Mouse (Mus musculus) kidney, postnatal 4 days (tissue): ENCODE measurements around the gene Elmo1.

Source experiments
- DNase-seq, 2 experiments: peaks; one replicate each; pipeline ENCODE4 v3.0.0; 2021; ENCODE audit warnings: mixed read lengths in 2 of 2

The Elmo1 gene

DNA sequence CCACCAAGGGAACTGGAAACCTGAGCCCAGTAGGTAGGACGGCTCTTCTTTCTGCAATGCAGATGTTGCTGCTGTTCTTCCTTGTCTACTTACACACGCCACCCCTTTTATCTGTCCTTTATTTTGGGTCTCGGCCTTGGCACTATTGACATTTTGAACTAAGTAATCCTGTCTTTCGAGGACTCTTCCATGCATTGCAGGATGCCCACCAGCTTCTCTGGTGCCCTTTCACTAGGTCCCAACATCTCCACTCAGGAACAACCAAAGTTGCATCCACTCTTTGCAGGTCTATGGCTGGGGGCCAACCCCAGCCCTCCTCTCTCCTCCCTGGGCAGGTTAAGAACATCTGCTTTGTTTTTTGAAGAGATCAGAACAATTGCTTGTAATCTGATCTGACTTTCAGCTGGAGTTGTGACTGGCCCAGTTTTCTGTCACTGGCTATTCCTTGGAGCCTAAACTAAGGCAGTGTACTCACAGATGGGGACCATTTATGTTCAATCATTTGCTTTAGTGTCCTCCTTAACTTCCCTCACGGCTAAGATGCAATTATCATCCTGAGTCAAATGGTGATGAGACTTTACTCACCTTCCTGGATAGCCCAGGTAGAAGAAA lies 6.7 kb downstream of the Elmo1 start:
- DNase-seq: no peak

DNA sequence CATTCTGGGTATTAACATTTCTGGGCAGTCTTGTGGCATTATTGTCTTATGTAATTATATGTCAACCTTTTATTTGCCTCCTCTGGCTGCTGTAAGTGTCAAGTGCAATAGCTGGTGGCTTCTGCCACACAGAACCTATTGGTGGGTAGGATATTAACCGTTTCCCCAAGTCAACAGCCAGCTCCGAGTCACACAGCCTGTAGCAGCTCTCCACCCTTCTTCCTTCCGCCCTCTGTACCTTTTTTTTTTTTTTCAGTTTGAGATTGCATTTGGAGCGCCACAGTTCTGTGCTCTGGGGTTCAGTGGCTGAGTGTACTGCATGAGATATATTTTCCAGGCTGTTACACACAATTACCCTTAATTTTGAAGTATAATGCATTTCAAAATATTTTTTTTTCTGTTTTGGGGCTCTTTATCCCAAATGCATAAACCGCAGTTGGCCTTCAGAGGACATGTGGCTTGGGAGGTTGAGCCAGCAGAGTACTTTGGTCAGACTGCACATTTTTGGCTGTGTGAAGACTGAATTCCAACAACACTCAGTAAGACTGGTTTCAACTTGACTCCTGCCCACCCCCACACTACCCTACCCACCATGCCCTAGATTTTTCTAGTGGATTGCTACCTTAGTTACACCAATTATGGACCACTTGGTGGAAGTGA lies 7.7 kb downstream of the Elmo1 start:
- no peak for DNase-seq

GRCm38 (mm10) chr13:20098594-20098965 lies 8.2 kb downstream of the Elmo1 start:
- DNase-seq: no peak

GRCm38 (mm10) chr13:20099546-20099945 lies 9.2 kb downstream of the Elmo1 start:
- peak; percentile 43 to 60 for DNase-seq

DNA sequence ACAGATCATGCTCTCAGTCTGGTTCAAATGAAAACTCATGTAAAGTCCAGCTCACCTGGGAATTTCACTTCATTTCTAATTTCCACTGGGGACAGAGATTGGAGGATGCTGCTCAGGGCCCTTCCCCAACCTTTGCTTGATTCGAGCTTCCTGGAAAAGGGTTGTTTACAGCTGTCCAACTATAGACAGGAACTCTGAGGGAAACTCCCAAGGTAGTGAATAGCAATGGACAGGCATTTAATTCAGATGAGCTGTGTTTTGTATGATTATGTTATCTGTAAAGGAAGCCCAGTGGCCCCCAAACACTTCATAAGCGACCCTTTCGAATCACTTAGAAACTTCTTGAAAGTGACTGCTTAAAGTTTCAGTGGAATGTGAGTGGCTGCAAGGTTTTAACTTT lies 10.0 kb downstream of the Elmo1 start:
- no peak for DNase-seq

DNA sequence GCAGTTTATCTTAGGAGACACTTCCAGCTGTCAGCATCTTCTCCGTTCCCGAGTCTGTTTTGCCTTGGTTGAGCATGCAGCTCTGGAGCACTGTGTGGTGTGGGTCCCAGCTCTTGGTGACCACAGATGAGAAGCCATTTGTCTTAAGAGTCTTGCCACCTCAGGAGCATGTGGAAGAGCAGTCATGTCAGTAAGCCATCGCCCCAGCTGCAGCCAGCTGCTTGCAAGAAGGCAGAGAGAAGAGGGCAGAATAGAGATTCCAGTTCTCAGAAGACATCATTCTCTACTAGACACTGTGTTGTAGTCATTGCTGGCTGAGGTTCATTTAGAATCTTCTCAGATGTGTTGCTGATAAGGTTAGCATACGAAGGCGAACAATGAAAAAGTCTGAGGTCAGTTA lies 11.3 kb downstream of the Elmo1 start:
- no peak for DNase-seq

DNA sequence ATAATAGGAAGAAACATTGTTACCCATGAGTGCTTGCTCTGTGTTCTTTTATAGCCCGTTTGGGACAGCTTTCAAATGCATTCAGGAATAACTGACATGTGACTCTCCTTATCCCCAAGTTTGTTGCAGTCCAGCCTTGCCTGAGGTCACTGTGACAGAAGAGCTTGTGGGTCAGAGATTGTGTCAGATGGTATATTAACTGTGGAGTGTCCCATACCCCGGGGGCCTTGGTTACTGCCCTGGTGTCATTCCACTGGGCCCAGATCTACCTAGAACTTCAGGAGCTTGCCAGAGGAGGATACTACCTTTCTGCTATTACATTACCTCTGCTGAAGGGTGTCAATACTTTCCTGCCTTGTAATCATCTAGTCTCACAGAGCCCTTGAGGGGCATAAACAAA lies 14.4 kb downstream of the Elmo1 start:
- DNase-seq: no peak

GRCm38 (mm10) chr13:20105996-20106395 lies 15.6 kb downstream of the Elmo1 start:
- DNase-seq: no peak

DNA sequence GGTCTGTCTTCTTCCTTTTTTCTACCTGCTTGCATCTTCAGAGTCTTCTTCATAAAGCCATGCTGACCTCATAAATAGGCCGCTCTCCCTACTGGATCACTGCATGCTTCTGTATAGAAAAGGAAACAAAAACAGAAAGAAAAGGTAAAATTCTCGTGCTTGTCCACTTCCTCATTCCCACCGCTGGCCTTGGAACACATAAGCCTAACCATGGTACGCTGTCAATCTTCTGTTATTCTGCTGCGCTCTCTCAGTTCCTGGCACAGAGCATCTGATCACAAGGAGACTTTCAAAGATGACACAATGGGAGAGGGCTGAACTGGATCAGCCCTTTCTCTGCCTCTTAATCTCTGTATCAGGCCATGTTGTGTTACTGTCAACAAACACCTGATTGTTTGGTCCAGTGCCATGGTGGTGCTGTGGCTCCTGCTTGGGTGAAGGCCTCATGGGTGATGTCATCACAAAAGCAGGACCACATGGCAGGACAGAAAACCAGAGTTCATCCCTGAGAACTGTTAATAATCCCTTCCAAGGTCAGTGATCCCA lies 17.6 kb downstream of the Elmo1 start:
- no peak for DNase-seq

DNA sequence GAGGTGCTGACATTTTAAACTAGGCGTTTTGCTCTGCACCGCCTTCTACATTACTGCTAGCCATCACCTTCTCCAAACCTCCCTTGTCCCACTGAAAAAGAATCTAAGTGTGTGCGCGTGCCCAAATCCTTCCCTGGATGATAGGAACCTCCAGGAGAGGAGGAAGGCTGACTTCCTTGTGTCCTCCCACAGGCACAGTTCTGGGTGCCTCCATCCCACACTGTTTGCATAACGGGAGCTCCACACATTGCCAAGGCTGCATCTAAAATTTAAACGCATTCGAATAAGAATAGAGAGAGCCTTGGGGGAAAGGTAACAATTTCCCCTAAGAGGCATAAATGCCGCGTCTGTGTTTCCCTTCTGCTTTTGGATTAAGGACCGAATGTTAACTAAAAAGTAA lies 18.6 kb downstream of the Elmo1 start:
- DNase-seq: no peak

DNA sequence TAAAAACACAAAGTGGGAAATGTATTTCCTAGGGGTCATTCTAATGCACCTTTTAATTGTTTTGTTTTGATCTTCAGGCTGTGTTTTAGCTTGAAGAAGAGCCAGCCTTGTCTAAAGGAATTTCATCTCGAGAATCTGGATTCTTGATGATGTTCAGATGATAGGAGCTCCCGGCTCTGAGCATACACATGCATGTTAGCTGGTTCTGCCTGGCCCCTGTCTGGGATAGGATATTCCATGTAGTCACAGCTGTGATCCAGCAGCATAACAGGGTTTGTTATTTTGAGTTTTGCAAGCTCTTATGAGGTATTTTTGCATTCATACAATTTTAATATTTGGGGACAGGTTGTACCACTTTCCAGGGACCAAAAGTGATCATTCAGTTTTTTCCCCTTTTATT lies 19.1 kb downstream of the Elmo1 start:
- DNase-seq: no peak

DNA sequence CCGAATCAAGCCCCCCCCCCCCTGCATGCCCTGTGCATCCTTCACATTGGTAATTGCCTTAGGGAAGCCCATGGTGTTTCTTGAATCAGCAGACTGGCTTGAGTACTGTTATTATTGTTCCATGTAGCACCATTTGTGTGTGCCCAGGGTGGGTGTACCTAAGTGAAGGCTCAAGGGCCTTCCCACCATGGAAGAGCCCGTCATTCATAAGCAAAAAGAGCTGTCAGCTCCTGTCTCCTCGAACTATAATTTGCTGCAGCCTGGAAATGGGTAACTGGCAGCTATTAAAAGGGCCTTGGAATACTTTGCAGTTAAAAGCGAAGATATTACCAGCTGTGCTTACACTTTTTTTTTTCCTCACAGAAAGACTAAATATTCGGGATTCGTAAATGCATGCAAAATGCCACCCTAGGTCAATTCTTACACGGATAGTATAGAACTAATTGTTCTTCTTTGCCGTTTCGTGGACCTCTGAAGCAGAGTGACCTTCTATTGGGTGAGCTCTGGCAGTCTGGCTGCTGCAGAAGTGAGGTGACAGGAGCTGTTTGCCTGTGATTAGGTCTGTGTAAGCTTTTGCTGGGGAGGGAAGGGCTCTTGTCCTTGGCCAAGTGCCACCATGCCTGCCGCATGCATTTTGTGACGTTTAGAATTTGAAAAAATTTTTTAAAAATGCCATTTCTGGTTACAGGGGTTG lies 19.7 kb downstream of the Elmo1 start:
- no peak for DNase-seq

GRCm38 (mm10) chr13:20111256-20111800 lies 20.9 kb downstream of the Elmo1 start:
- DNase-seq: no peak

- DNase-seq: no peak
These were observed 24.9 kb downstream of the Elmo1 start for GRCm38 (mm10) chr13:20115131-20115907.

DNA sequence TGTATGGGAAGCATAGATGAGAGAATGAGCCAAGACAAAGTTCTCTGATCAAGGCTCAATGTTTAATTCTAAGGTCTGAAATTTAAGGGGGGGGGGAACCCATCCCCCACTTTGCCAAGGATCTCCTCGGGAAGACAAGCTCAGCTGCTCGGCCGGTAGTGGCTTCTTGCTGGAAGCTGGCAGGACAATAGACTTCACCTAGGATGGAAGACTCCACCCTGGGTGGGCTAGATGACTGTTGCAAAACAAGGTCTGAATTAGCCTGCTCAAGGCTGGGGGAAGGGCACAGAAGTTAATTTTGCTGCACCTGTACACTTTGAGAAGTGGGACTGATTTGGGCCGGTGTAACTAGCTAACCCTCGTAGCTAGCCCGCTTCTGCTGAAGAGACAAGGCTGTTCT lies 25.6 kb downstream of the Elmo1 start:
- no peak for DNase-seq

DNA sequence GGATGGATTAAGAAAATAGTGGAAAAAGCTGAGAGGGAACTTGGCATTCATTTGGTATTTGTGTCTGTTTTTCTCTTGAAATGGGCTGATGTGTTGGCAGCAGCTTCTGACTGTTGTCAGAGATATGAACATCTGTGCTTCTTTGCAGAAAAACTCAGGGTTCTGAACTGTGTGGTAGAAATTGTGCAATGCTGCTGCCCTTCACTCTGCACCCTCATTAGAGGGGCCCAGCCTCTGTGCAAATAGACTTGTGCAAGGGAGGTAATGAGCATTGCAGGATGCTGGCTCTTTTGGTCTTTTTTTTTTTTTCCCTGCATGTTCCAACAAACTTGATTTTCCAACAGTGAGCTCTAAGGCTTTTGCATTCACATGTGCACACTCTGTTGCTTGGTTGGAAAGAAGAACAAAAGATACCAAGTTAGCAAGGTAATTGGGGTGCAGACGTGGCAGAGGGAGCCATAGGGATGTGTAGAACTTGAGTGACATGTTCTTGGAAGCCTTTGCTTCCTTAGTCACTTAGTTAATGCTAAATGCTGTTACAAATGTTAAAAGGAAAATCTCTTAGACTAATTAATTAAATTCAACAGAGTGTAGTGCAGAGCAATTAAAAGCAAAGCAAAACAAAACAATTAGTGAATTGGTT lies 26.6 kb downstream of the Elmo1 start:
- DNase-seq: no peak

DNA sequence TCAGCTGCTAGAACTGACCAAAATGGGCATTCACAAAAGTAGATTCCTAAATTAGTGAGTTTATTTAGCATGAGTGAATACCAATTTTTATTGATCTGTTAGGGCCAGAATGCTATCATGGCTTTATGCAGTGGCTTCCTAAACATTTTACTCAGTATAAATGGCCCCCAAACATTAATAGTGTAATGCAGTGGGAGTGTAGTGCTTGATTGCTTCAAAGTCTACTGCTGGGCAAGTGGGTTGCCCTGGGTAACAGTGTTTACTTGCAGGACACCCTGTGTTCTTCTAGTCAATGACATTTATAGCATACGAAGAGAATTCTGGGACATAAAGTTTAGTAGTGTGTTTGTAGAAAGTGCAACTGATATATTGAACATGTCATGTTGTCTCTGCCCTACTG lies 27.3 kb downstream of the Elmo1 start:
- DNase-seq: no peak

GRCm38 (mm10) chr13:20118909-20119308 lies 28.5 kb downstream of the Elmo1 start:
- no peak for DNase-seq

- no peak for DNase-seq
These were observed 30.3 kb downstream of the Elmo1 start for GRCm38 (mm10) chr13:20120723-20121122.

- no peak for DNase-seq
These were observed 31.1 kb downstream of the Elmo1 start for GRCm38 (mm10) chr13:20121385-20122043.

- DNase-seq: no peak
These were observed 33.6 kb downstream of the Elmo1 start for GRCm38 (mm10) chr13:20123975-20124374.

- no peak for DNase-seq
These were observed 34.6 kb downstream of the Elmo1 start for GRCm38 (mm10) chr13:20124965-20125364.
